Mouse (Mus musculus) CD8-positive naive resting alpha-beta T cell, adult 2 months (primary cell): ENCODE data around the gene Wipf2.
A peak's percentile ranks its signal among the peaks of the same experiment; 100 is the strongest.
"Not testable (repeated sequence)": the region's sequence is repeated elsewhere in the genome, so short reads cannot be mapped to it uniquely, and the experiment has no call there.

Experiments used
- DNase-seq, 2 experiments: peaks; one replicate each; pipeline ENCODE4 v3.0.0; 2022; ENCODE audit warnings: low read depth in 2 of 2, low spot score in 2 of 2

Wipf2 gene

DNA sequence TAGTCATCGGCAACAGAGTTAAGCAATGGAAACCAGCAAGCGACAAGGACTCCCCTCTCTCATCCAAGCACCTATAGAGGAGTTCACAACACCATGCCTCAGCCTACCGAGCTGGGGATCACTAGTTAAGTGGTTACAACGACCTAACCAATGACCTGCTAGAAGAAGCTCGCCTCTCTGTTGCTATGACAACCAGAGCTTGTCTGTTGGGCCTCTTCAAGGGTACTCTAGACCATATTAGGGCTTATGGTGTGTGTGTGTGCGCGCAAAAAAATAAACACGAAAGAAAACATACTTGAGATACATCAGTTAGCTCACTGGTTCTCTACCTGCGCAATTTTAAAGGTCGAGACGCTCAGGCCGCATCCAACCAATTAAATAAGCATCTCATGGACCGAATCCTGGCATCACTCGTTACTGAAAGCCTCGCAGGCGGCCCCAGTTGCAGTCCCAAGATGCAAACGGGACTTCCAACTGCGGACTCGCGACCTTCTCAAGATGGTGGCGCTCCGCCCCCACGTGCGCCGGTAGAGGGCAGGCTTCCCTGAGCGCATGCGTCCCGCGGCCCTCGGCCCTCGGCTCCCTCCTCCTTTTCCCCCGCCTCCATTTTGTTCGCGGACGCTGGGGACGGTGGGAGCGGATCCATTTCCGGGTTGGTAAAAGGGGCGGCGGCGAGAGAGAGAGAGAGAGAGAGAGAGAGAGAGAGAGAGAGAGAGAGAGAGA lies at the start of gene Wipf2:
TSS of gene Wipf2 (plus strand) at position 611 of the 723 bp plus-strand sequence.
- DNase-seq, result peak; percentile 95

DNA sequence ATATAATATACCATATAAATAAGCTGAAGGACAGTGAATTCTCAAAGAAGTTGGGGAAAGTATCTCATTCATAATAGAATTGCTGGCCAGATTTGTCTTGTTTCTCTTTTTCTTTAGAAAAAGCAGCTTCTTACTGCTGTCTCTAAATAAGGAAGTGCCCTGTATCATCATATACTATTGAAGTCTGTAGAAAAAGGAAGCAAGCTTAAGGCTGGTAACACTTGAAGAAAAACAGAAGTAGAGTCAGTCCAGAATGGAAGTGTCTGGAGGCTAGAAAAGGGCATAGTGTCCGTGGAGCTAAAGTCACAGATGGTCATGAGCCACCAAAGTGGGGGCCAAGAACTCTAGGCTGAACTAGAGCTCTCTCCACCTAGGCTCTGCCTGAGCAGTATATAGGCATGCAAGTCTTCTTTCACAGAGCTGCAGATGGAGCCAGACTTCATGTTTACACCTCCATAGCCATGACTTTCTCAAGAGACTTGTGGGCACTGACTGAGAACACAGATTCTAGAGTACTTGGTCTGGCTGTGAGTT lies 46.7 kb upstream of the Wipf2 start:
- DNase-seq, result no peak

DNA sequence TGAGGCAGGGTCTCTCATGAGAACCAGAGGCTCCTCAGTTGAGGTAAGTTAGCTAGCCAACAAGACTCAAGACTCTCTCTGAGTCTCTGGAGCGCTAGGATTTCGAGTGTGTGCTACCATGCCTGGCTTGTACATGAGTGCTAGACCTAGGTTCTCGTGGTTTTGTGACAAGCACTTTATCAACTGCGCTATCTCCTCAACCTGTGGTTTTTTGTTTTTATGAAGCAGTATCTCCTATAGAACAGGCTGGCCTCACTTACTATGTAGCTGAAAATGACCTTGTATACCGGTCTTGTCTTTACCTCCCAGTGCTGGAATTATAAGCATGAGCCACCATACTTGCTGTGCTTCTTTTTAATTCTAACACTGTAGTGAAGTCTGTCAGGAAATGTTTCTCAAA lies 42.5 kb upstream of the Wipf2 start:
- no peak for DNase-seq

DNA sequence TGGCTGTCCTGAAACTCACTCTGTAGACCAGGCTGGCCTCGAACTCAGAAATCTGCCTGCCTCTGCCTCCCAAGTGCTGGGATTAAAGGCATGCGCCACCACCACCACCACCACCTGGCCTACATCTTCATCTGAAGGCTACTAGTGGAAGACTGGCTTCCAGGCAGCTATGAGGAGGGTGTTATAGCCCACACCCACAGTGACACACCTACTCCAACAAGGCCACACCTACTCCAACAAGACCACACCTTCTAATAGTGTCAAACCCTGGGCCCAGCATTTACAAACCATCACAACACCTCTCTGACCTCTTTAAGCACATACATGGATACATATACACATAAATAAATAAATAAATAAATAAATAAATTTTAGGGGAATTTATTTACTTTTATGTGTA lies 37.4 kb upstream of the Wipf2 start:
- DNase-seq, result not testable (repeated sequence)

DNA sequence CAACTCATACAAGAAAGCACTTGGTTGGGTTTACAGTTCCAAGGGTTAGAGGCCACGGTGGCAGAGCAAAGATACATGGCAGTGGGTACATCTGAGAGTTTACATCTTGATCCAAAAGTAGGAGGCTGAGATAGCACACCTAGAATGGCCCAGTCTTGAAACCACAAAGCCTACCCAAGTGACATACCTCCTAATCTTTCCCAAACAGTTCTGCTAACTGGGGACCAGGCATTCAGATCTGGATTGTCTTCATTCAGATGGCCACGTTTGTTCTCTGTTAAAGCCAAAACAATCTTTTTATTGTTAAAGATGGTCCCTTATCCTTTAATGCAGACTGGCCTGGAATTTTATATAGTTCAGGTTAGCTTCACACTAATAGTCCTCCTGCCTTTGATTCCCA lies 35.6 kb upstream of the Wipf2 start:
- DNase-seq, result no peak

DNA sequence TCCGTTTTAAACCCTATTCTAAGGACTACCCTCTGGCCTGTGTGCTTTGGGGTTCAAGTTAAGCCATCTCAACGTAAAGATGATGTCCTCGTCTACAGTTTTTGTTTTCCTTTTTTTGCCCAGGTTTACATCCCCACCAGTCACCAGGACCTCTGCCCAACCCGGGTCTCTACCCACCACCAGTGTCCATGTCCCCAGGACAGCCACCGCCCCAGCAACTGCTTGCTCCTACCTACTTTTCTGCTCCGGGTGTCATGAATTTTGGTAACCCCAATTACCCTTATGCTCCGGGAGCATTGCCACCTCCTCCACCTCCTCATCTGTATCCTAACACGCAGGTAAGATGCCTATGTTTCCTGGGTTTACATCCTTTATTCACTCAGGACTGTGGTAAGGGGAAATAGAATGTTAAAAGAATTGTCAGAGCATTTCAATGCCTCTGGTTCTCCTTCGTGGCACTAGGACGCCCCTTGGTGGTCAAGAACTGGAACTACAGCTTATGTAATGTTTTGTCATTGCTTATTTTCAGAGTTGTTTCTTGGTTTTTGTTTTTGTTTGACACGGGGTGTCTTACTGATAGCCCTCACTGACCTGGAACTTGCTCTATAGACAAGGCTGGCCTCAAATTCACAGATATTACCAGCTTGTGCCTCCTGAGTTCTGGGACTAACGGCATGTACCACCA lies 34.2 kb upstream of the Wipf2 start:
- DNase-seq, result peak; percentile 44 to 51

DNA sequence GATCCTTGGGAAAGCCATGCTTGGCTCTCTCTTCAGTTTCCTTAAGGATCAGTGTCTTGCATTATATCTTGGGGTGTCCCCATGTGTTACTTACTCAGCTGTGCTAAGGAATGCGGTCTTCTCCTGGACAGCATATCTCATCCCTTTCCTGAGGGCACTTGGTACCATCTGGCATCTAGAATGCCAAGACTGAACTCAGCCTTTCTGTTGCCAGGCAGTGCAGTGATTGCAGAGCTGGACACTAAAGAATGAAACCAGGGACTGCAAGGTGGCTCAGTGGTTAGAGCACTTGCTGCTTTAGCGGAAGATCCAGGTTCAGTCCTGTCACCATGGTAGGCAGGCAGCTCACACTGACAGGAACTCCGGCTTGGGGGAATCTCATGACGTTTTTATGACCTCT lies 33.6 kb upstream of the Wipf2 start:
- DNase-seq, result no peak

DNA sequence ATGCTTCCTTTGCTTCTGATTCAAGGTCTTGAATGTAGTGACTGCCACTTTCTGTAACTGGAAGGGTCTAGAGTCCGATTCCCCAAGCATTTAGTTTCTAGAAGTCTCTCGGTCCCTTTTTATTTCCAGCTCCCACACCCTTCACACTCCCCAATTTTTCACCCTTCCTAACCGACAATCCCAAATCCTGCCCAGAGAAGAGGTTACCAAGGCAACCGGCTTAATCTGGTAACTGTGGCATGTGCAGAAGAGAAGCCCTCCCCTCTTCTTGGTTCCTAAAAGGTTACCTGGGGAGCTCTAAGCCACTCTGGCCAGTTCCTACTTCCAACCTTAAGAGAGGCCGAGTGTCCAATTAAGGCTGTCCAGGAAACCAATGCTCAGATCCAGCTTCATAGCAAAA lies 28.1 kb upstream of the Wipf2 start:
- DNase-seq, result no peak

DNA sequence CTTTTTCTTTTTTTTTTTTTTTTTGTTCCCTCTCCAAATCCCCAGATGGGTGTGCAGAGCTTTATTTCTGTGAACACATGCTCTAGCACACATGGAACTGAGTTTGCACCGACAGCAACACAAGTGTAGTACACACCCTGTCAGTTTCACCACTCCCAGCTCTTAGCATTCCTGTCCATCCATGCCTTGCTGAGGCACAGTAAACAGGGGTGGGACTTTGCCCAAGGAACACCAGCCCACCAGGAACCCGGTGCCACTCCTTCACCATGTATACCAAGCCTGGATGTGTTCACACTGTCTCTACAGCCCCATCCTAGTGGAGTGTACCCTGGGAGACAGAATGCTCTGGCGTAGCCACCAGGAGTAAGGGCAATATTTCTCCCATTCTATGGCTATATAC lies 27.7 kb upstream of the Wipf2 start:
- no peak for DNase-seq

DNA sequence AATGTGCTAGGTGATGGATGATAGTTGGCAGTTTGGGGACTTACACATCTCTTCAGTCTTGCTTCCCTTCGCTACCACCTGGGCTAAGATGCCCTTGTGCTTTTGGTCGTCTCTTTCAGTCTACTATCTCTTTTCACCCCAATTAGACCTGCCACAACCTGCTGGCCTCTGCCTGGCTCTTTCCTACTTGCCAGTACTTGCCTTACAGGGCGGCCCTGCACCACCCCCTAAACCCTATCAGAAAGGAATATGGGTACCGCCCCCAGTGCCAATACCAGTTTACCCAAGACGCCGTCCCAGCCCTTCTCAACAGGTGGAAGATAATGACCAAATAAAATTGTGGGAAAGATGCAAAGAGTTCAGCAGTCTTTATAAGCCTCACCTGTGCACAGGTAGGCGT lies 27.3 kb upstream of the Wipf2 start:
- DNase-seq, result no peak

DNA sequence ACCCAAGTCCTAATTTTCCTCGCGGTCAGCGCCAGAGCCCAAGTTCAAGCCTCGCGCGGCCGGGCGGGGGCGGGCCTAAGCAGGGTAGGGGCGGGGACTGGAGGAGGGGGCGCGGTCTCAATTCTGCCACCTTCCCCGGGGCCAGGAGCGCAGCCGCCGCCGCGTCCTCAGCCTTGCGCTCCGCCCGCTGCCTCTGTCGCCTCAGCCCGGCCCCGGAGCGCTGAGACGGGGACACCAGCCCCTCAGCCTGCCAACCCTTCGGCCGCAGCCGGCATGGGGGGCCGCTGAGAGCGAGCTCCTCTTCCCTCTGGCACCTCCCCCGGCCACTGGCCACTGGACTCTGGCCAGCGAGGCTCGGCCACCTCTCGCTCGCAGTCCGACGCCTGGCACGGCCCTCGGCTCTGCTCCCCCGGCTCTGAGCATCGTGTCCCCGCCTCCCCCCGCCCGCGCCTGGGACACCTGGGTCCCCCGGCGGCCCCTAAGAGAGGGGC lies 26.7 kb upstream of the Wipf2 start, which contains the start of gene Rapgefl1:
TSS of gene Rapgefl1 (plus strand) at position 135 of the 491 bp plus-strand sequence.
- peak; percentile 43 to 64 for DNase-seq

DNA sequence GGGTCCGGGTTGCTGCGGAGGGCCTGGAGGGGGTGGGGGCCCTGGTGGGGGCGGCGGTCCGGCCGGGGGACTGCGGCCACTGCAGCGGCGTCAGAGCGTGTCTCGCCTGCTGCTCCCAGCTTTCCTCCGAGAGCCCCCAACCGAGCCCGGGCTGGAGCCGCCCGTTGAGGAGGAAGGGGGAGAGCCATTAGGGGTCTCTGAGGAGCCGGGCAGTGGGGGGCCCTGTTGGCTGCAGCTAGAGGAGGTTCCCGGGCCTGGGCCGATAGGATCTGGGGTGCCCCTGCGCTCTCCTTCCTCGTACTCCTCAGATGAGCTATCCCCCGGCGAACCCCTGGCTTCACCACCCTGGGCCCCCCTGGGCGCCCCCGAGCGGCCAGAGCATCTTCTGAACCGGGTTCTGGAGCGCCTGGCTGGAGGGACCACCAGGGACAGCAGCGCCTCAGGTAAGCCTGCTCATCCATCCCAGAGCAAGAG lies 26.2 kb upstream of the Wipf2 start:
- DNase-seq, result peak in 1 of 2 experiments; percentile 11

DNA sequence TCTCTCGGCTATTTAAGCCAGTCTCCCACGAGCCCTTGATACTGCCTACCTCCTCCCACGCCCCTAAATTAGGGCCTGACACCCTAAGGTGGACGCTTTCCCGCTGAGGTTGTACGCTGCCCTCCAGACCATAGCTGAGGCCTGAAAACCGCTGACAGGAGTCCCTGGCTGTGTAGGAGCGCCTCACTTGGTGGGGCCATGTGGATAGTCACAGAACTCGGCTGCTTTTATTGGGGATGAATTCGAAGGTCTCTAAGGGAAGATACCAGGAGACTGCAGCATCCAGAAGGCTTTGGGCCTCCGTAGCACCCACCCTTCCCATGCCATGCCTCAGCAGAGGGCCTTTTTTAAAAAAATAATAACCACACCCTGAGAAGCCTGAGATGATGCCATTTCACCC lies 25.5 kb upstream of the Wipf2 start:
- DNase-seq, result no peak

DNA sequence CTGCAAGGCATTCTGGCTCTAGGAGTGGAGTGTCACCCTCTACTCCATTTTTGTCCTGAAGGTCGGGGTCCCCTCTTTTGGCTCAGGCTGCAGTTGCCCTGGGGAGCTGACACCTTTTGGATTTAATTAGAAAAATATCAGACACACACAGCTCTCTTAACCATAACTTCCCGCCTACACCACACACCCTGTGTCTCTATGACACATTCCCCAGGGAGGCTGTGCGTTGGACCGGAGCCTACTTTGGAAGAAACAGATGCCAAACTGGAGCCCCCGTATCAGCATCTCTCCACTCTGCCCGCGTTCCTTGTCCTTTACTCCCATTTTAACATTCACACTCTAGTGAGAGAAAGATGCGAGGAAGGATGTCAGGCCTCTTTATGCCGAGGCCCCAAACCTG lies 24.9 kb upstream of the Wipf2 start:
- DNase-seq, result no peak

DNA sequence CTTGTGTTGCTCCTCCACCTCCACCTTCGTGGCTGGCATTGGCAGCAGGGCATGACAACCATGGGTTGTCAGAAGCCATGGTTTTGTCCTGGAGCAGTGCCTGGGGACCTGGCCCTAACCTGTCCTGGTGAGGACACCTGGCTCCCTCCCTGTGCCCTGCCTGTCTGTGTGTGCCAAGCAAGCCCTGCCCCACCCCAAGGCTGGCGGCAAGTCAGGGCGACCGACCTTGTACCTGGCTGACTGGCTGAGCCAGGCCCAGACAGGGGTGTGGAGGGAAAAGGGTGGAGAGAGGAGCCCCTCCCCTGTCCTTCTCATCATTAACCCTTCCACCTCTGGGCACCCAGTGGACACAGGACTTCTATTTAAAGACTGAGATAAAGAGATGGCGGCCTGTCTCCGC lies 24.0 kb upstream of the Wipf2 start:
- no peak for DNase-seq

DNA sequence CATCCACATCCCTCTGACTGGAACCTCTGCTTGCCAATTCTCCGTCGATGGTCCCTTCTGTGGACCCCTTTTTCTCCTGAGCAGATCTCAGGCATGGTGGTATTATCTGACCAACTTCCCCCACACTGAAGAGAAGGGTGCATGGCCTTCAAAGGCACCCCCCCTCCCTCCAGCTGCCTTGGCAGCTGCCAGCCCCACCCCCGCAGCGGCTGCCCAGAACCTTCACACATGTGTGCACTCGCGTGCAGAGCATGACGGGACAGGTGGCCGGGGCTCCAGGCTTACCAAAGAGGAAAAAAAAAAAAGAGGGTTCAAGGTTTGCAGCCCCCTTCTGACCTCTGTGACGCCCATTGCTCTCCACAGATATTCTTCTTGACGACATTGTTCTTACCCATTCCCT lies 23.5 kb upstream of the Wipf2 start:
- no peak for DNase-seq

DNA sequence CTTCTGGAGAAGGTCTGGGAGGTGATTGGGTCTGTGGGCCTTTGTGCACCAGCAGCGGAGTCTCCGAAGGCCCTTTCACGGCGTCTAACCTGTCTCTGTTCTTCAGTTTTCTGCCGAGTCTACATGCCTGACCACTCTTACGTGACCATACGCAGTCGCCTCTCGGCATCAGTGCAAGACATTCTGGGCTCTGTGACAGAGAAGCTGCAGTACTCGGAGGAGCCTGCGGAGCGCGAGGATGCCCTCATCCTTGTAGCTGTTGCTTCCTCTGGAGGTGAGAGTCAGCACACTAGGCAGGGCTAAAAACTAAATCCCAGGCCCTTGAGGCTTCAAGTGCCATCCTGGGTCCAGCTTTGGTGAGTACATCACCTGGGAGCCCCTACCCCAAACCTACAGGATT lies 17.4 kb upstream of the Wipf2 start:
- no peak for DNase-seq

DNA sequence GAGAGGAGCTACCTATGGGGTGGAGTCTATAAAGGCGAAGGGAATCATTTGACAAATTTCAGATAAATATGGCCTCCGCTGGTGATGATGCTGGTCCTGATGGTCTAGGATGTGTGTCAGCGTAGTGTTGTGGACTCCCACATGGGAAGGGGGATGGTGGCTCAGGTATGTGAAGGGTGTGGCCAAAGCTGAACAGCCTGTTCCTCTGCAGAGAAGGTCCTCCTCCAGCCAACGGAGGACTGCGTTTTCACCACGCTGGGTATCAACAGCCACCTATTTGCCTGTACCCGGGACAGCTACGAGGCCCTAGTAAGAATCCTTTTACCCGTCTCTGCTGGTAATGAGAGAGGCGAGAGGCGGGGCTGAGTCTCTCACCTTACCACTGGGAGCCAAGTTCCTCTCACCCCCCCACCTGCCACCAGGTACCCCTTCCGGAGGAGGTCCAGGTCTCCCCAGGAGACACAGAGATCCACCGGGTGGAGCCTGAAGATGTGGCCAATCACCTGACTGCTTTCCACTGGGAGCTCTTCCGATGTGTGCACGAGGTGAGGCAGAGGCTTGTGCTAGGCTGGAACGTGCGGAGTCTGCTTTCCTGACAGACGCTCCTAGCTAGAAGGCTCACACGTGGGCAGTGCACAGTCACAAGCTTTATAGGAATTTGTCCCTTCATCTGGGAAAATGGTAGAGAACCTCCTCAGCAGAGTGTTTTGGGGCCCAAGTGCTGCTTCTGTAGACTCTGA lies 16.4 kb upstream of the Wipf2 start:
- no peak for DNase-seq

DNA sequence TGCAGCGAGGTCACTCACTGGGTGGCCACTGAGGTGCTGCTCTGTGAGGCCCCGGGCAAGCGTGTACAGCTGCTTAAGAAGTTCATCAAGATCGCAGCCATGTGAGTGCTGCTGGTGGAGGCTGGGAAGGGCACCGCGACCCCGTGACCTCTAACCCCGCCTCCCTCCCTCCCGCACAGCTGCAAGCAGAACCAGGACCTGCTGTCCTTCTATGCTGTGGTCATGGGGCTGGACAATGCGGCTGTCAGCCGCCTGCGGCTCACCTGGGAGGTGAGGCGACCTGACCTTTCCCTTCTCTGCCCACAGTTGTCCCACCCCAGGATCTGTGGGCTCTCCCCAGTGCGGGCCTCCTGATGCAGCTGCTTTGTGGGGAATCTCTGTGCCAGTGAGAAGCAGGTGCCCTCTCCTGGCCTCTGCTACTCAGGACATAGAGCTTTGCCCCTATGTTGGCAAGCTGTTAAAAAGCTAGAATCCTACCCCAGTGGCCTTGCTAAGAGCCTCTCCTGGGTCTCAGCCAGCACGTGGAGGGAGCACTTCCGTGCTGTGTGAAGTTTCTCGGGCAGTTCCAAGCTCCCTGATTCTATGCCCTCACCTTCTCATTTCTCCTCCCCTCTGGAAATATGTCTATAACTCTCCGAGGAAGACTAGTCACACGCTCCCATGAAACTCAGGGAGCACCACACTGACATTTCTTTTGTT lies 14.1 kb upstream of the Wipf2 start:
- no peak for DNase-seq

DNA sequence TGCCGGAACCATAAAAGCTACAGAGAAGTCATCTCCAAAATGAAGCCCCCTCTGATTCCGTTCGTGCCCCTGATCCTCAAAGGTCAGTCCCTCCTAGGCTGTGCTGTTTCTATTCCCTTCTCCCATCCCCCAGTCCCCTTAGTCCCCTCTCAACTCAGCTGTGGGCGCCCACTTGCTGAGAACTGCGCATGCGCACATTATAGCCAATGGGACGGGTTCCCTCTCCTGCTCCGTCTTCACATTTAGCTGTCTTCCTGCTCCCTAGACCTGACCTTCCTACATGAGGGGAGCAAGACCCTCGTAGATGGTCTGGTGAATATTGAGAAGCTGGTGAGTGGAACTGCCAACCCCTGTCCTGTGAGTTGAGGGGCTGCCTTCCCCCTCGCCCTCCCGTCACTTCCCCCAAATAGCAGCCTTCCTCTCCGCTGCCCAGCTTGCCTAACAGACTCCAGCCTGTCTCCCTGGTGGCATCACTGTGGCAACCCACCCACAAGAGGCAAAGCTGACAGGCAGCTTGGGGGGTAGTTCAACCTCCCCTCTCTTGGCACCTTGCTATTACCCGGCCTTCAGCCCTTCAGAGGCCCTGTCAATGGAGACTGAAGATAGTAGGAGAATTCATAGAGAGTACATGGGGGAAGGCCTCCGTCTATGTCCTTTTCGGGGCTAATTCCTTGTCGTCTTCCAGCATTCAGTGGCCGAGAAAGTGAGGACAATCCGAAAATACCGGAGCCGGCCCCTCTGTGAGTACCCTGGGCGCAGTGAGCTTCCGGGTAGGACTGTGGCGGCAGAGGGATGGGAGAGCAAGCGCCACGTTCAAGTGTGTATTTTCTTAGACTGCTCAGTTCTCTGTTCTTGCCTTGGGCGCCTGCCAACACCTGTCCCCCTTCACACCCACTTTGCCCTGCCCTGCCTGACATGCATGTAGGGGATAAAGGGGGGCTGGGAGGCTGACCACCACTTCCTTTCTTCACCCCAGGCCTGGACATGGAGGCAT lies 13.0 kb upstream of the Wipf2 start:
- no peak for DNase-seq
